Mouse (Mus musculus) spleen, postnatal 36 days (tissue): ENCODE measurements around the gene Sapcd1.

Source experiments
- DNase-seq, 2 experiments: peaks; one replicate each; pipeline ENCODE4 v3.0.0; 2022; ENCODE audit warnings: low spot score in 2 of 2, mixed read lengths in 1 of 2

Sapcd1 gene

DNA sequence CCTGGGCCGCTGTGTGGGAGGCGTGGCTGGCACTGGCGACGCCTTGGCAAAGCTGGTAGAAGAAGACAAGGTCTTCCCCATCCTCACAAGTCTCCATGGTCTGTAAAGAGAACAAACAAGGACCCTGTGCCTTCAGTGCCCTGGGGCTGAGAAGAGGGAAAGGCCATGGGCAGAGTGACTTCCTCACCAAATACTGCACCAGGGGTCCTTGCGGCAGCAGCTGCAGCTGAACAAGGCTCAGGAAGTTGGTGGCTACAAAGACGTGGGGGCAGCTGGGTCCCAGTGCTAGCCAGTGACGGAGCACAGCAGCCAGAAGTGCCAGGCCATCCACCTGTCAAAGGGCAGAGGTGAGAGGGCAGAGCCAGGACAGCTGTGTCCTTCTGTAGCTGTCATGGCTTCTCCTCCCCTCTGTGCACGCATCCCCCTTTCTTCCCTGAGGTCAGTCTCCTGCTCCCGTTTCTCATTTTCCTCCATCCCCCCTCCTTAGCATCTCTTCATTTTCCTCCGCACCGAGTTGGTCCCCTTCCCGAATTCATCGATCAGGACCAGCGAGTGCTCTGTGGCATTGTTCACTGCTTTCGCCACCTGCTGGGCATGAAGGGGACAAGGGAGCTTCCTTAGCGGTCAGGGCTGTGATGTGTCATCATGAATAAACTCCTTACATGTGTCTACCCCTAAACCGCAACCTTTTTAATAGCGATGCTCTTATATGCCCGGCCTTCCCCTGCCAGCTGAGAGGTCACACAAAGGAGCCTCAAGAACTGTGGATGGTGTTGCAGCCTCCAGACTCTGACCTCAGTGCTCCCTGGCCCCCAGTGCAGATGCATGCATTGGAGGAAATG lies 2.1 kb upstream of the Sapcd1 start:
- DNase-seq = no peak

DNA sequence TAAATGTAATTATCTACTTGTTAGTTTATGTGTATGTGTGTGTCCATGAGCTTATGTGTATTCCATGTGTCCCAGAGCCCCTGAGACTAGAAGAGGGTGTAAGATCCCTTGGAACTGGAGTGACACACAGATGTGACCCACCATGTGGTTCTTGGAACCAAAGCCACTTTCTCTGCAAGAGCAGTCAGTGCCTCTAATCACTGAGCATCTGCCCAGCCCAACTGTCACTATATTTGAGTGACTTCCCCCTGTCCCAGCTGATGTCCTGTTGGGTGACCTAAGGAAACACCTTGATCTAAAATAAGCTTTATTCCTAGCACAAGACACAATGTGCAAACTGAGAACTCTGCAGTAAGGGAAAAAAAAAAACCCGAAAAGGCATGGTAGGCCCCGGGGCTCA lies 499 bp upstream of the Sapcd1 start:
- no peak for DNase-seq

DNA sequence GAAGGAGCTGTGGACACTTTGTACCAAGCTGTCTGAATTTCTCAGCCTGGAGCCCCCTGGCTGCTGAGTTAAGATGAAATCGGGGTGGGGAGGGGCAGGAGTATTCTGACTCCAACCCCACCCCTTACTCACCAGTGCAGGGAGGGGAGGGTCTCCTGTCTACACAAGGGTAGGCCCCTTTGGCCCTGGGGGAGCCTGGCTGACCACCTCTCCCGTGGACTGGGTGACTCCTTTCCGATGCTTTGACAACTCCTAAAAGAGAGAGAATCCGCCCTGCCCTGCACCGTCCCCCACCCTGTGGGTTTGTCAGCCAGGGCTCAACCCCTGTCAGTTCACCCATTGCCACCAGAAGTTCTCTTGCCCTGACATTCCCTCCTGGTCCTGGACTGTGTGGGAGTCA lies 1.6 kb downstream of the Sapcd1 start:
- DNase-seq = no peak

DNA sequence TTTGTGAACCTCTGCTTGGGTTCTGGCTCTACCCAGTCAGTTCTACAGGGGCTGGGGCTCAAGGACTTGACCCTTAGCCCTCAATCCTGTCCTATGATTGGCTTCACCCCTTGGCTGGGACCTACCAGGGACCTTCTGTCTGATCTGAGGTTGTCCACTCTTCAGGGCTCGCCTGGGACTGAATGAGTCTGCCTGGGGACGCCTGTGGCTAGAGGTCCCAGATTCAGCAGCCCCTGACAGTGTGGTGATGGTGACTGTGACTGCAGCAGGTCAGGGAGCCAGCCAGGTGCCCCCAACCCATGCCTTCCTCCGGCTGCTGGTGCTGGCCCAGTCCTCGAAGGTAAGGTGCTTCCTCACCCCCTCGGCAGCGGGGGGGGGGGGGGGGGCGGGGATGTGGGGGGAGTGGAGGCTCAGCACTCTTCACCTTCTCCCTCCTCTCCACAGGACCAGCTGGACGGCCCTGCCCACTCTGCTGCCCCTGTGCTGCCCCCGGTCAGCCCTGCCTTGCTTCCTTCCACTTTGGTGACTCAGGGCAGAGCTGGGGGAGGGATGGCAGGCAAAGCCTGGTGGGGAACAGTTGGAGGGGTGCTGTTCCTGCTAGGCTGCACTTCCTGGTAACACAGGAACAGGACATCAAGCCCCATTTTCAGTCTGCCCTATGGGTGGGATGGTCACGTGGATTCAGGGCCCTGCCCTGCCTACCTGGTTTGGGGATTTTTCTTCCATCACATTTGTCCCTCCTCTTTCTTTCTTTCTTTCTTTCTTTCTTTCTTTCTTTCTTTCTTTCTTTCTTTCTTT lies 2.9 kb downstream of the Sapcd1 start:
- no peak for DNase-seq

DNA sequence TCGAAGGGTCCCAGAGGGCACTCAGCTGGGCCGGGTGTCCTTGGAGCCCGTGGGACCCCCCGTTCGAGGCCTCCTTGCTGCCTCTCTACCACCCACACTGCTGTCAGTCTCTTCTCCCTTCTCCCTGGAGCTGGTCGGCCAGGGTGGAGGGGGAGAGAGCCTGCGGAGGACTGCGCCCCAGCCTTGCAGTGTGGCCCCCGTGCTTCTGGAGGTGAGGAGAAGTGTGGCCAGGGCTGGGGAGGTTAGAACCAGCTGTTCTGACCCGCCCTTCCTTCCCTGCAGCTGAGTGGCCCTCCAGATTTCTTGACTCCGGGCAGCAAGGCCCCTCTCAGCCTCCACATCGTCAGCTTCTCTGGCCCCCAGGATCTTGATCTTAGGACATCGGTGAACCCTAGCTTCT lies 3.6 kb downstream of the Sapcd1 start:
- no peak for DNase-seq

DNA sequence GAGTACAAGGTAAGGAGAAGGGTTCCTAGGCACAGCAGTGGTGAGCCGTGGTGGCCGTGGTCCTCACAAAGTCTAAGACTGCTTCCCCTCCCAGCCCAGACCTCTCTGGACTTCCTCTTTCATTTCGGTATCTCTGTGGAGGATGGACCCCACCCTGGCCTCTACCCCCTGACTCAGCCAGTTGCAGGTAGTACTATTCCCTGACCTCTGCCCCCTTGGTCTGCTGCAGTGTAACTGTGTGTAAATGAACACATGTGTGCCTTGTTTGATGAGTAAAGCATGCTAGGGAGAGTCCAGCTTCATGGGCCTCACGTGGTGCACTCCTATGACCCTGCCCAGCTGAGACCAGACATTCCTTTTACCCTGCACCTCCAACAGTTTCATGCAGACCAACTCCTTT lies 4.1 kb downstream of the Sapcd1 start:
- peak; percentile 54 to 60 for DNase-seq

DNA sequence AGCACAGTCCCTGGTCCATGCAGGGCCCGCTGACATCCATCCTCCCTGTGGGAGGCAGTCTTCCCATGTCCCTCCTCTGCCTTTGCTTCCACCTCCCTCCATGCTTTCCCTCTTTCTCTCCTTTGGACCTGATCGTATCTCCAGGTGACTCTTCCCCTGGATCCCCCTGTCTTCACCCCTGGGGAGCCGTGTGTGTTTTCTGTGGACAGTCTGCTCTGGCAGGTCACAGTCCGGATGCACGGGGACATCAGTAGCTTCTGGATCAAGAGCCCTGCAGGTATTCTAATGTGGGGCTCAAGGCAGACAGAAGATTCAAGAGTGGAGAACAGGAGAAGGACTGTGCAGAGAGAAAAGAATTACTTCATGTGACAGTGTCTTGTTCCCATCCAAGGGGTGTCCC lies 4.6 kb downstream of the Sapcd1 start:
- no peak for DNase-seq

DNA sequence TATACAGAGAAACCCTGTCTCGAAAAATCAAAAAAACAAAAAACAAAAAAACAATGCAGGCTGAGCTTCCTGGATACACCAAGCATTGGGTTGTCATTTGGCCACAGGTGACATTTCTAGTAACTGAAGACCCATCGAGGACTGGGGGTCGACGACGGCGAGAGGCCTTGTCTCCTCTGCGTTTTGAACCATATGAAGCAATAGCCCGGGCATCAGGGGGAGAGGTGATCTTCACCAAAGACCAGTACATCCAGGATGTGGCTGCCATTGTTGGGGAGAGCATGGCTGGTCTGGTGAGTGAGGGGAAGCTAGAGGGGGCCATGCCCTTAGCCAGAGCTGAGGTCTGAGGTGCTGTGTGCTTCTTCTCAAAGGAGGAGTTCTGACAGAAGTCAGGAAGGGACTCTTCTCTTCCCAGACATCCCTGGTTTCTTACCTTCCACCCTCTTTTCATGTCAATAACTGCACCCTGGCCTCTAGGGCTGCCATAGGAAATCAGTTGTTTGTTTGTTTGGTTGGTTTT lies 5.2 kb downstream of the Sapcd1 start:
- DNase-seq = no peak

DNA sequence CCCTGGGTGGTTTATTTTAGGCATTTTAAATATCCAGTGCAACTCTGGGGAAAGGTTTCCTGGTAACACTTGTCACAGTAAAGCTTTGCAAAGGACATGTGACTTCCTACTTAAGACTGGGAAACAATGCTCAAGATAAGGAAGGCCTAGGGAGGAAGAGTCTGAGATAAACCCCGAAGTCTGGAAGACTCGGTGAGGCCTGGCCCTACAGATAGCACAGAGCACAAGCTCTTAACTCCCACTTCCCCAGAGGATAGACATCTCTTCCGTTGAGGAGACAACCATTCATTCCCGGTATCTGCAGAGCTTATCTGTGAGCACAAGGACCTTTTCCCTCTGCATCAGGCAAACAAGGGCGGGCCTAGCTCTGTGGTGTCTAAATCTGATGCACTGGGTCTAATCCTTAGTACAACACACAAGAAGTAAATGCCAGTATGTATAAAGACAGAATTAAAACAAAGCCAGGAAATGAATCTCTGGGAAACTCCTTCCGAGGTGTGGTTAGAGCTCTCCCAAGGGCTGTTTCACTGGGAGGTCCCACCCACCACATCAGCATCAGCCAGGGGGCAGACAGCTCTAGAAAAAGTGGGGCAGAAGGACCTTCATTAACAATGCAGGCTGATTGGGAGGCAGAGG lies 5.9 kb downstream of the Sapcd1 start:
- no peak for DNase-seq

DNA sequence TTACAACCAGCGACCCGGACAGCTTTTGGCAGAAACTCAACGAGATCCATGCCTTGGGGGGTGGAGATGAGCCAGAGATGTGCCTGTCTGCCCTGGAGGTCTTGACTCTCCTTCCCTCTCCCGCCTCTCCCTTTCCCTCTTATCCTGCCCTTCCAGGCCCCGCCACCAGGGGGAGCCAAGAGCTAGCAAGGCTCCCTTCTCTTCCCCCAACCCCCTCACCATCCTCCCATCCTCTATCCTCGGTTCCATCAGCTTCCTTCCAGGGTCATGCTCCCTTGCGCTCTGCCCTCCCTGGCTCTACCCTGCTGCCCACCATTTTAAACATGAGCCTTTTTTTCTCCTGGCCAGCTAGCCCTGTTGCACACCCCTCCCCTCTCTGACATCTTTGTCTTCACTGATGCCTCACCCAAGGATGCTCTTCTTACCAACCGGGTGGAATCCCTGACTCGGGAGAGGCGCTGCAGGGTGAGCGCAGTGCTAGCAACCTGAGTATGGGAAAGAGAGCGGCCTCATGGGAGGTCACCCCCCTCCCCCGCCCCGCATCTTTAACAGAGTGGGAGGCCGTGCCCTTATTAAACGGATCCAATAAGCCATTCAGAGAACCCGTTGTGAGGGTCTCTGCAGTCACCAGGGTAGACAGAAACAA lies 6.5 kb downstream of the Sapcd1 start:
- peak; percentile 74 to 78 for DNase-seq

DNA sequence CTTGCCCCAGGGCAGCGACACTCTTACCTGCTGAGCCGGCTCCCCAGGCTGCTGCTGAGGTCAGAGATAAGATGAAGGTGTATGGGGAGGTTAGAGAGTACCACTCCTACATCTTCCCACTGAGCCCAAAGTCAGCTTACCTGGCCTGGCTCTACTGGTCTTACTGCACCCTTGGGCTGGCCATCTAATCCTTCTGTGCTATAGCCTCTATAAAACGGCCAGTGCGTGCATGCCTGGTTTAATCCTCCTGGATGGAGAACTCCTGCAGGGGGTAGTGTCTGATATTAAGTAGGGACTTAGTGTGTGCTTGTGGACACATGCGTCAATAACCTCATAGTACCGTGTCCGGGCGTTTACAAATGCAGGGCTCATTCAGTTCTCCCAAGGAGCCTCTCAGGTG lies 7.3 kb downstream of the Sapcd1 start:
- no peak for DNase-seq

DNA sequence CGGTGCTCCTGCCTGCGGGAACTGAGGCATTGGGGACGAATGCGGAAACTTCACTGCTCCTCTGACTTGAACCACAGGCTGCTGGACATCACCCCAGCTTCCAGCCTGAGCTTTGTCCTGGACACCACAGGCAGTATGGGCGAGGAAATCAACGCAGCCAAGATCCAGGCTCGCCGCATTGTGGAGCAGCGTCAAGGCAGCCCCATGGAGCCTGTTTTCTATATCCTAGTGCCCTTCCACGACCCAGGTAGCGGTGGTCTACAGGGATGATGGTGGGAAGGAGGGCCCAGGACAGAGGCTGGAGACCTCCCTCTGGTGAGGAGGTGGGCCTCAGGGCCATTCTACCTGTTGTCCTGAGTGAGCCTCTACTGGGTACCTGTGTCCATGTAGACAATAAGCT lies 7.9 kb downstream of the Sapcd1 start:
- DNase-seq = no peak

DNA sequence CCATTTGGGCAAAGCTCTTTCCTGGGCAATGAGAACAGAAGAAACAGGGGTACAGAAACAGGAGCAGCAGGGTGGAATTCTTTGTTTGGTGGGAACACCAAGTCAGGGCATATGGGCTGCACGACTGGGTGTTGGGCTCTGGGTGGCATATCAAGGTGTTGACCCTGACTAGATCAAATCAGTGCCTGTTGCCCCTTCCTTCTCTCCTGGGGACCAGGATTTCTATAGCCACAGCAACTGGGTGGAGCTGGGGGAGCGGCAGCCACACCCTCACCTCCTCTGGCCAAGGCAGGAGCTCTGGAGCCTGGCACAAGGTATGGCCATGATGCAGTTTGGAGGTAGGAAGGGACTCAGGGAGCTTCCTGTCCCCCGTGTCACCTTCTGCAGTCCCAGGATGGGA lies 9.6 kb downstream of the Sapcd1 start:
- DNase-seq = no peak

DNA sequence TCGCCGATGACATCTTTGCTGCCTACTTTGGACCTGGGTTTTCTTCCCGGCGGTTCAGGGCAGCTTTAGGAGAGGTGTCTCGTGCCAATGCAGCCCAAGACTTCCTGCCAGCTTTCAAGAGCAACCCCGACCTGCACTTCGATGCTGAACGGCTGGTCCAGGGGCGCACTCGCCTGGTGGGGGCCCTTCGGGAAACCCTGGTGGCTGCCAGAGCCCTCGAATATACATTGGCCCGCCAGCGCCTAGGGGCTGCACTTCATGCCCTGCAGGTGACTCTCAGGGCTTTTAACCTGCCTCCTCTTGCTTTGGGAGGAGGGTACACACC lies 10.1 kb downstream of the Sapcd1 start:
- DNase-seq = no peak

DNA sequence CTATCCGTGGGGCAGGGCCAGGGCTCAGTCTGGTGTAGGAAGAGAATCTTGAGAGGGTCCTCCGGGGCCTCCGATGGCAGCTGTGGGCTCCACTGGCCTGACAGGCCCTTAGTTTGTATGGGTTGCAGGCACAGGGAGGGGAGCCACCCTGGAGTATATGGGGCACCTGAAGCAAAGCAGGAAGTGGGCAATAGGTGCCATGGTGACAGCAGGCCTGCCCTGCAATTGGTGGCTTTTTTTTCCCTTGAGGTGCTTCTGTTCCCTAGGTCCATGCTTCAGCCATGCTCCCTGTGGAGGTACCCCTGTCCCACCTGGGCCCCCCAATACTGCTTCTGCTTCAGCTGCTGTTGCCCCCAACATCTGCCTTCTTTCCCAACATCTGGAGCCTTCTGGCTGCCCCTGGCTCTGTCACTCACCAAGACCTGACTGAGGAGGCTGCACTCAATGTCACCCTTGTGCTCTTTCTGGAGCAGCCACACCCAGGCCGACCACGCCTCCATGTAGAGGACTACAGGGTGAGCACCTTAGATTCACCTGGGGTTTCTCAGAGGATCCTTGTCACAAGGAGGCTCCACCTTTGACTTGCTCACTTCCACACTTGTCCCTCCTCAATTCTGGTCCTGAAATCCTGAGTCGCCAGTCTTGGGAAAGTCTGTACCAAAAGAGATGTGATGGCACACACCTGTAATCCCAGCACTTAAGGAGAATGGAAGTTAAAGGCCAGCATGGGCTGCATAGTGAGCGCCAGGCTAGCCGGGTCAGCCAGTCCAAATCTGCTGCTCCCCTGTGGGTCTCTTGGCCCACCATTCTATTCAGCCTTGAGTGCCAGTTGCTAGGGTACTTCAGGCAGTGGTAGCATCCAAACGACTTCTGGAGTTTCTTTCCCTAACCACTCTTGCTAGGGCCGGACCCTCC lies 10.8 kb downstream of the Sapcd1 start:
- DNase-seq = no peak

DNA sequence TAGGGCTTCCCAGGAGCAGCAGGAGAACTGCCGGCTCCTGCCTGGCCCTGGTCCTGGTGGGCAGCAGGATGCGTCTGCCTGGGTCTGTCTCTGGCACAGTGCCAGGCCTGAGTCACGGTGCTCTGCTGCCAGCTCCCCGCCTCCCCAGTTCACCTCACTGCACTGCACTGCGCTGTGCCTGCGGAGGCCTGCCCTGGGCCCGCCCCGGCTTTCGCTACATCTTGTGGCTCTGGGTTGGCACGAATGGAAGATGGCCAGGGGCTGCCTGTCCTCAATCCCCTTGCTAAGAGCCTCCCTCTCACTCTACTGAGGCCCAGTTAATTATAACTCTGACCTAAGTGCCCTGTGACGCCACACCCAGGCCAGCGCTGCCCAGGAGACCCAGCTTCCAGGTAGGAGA lies 11.4 kb downstream of the Sapcd1 start, which contains the start of gene Vwa7:
Gene Vwa7, plus strand, starts transcription at position 204 of the 400 bp plus-strand sequence.
- DNase-seq = no peak

DNA sequence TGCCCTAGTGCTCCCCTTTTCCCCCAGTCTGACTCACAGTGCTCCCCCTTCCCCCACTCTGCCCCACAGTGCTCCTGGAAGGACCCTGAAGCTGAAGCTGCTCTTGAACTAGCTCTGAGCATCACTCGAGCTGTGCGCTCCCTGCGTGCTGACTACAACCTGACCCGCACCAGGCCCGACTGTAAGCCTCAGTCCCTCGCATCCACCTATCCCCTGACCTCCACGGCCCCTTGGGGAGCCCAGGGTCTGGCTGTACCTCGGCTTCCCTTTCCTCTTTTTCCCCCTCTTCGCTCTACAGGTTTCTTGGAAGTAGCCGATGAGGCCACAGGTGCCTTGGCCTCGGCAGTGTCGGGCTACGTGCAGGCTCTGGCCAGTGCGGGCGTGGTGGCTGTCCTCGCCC lies 12.5 kb downstream of the Sapcd1 start:
- DNase-seq = no peak

DNA sequence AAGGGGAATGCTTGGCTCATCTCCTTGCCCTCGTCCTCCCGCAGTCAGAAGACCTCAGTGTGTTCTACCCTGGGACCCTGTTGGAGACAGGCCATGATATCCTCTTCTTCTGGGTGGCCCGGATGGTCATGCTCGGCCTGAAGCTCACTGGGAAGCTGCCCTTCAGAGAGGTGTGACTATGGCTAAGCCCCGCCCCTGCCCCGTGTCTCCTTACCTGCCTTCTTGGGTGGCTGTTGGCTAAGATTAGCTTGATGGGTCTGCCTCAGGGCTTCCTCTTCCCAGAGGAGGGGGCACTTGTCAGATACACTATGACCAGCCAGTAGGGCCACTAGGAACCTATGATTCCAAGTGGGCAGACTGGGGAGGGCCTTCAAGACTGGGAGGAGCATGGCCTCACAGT lies 14.6 kb downstream of the Sapcd1 start:
- no peak for DNase-seq

DNA sequence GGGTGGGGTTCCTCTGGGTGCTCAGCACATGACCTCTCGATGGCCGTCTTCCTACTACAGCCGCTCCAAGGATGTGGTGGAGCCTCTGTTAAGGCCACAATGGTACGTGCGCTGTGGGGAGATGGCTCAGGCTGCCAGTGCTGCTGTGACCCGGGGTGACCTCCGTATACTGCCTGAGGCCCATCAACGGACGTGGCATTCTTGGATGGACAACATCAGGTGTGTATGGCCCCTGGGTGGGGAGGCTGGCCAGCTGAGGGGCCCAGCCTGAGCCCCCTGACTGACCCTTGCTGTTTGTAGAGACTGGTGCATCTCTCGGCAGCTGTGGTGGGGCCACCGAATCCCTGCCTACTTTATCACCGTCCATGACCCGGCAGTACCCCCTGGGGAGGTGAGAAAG lies 15.4 kb downstream of the Sapcd1 start:
- no peak for DNase-seq

DNA sequence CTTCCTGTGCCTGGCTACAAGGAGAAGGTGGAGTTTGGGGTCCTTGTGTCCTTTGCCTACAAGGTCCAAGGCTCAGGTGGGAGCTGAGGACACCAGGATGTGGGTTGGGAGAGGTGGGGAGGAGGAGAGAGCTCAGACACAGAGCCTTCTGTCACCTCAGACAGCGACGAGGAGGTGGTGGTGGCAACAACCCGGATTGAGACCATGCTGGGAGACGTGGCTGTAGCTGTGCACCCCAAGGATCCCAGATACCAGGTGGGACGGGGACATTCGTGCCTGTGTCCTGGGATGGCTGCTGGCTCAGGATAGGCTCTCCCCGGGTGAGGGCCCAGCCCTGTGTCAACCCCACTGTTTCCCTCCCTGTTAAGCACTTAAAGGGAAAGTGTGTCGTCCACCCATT lies 16.4 kb downstream of the Sapcd1 start:
- no peak for DNase-seq

DNA sequence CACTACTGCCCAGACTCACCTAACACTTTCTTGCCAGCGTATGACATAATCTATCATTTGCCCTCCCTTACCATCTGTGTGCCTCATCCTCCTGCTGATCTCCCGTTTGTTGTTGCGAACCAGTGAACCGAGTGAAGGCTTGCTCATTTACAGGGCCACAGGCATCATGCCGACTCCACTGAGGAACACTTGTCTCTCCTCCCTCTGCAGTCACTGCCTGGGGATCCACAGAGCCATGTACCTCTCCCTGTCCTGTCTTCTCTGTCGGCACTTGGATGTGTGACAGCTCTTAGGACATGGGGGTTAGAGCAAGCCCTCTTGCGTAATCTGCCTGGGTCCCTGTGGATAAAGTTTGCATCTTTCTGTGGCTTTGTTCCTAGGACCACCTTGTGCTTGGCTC lies 18.2 kb downstream of the Sapcd1 start:
- no peak for DNase-seq
